8 mouse cellular contexts compared by ENCODE assay signal in genomic region chr4:94979500-94979915, GRCm38 (mm10). TPM values are rescaled to one million over a fixed set of nuclear protein-coding genes. Genes with fewer than 3 reads are reported as not detected.
DNase-seq lines count a peak whose midpoint lies in the region; ATAC-seq and TF ChIP-seq lines count a peak whose summit lies in the region.

No protein-coding gene starts in this region.

- intact Hi-C loops in heart, postnatal 36 days (cut with DNase I): no loop called here
- intact Hi-C loops in left cerebral cortex, postnatal 10 days (cut with DNase I): no loop called here

- ATAC-seq in heart, embryonic 11.5 days (replicated peaks; ENCODE audit: insufficient number of reproducible peaks, low FRiP score, low TSS enrichment): no peak
- peak; percentile 21 for ATAC-seq in forebrain, embryonic 14.5 days
- no peak for ATAC-seq in liver, embryonic 13.5 days (ENCODE audit: low read depth)

- H3K4me1 ChIP-seq in heart, embryonic 11.5 days (ENCODE audit: control insufficient read depth, insufficient read depth, low read length): peaks cover 10% of the 10 kb centered on the region
- peaks cover 2 to 3% of the 10 kb centered on the region in 2 experiments; a peak in 2 of 4 replicates for H3K4me1 ChIP-seq in ES-E14 (ENCODE audit: control insufficient read depth in 2 of 2, insufficient read depth in 2 of 2, low read length in 2 of 2, poor library complexity in 1 of 2)
- H3K4me1 ChIP-seq in forebrain, embryonic 14.5 days (ENCODE audit: control insufficient read depth, insufficient read depth, low read length): peaks cover 8% of the 10 kb centered on the region
- H3K4me1 ChIP-seq in liver, embryonic 13.5 days (replicated peaks): peaks cover 29% of the 10 kb centered on the region

- no peaks in the 10 kb centered on the region for H3K36me3 ChIP-seq in heart, embryonic 11.5 days (ENCODE audit: control insufficient read depth, insufficient read depth, low read length)
- no peaks in the 10 kb centered on the region; the same call in 1 of the 2 replicates for H3K36me3 ChIP-seq in ES-E14 (ENCODE audit: control insufficient read depth, insufficient read depth, low read length, poor library complexity, severe bottlenecking)
- H3K36me3 ChIP-seq in forebrain, embryonic 14.5 days (ENCODE audit: control insufficient read depth, insufficient read depth, low read length): peaks cover 7% of the 10 kb centered on the region; the same call in 1 of the 2 replicates
- 0 out of 2 replicates have a peak, but pooled peaks cover 13% of the 10 kb centered on the region for H3K36me3 ChIP-seq in liver, embryonic 13.5 days

- 42% methylated on average over 4 of the region's 4 CpGs for WGBS in heart, embryonic 11.5 days (ENCODE audit: insufficient replicate concordance)
- 45% methylated on average over 4 of the region's 4 CpGs for WGBS in forebrain, embryonic 14.5 days
- whole genome bisulfite sequencing in liver, embryonic 13.5 days (ENCODE audit: insufficient replicate concordance): 39% methylated on average over 4 of the region's 4 CpGs

- H3K27me3 ChIP-seq in heart, embryonic 11.5 days (ENCODE audit: control insufficient read depth, insufficient read depth, low read length): no peaks in the 10 kb centered on the region
- no peaks in the 10 kb centered on the region for H3K27me3 ChIP-seq in forebrain, embryonic 14.5 days (replicated peaks; ENCODE audit: control insufficient read depth, insufficient read depth, low read length)
- no peaks in the 10 kb centered on the region for H3K27me3 ChIP-seq in liver, embryonic 13.5 days

- DNase-seq in heart, postnatal 36 days: no peak
- no peak for DNase-seq in ES-E14 (ENCODE audit: low read depth, low spot score)
- peak; percentile 17 for DNase-seq in forebrain, embryonic 14.5 days (ENCODE audit: low spot score)
- no peak for DNase-seq in liver, embryonic 13.5 days
- DNase-seq in layer of hippocampus, adult 9-11 months: no peak
- DNase-seq in left cerebral cortex, postnatal 10 days (ENCODE audit: extremely low spot score in 1 of 2, low spot score in 2 of 2): no peak
- DNase-seq in cerebellum, adult 9-10 months: no peak

- in situ Hi-C loops in ES-E14 (cut with MboI; ENCODE audit: low sequenced_read_pairs in 2 of 2, unreplicated experiment in 2 of 2): no loop called here

- peak overlapping the region; percentile 72 for H3K4me2 ChIP-seq in heart, embryonic 11.5 days
- H3K4me2 ChIP-seq in forebrain, embryonic 14.5 days (ENCODE audit: low read length): peak overlapping the region; percentile 85
- peak overlapping the region; percentile 73 for H3K4me2 ChIP-seq in liver, embryonic 13.5 days

- H3K9ac ChIP-seq in heart, embryonic 11.5 days (ENCODE audit: low read depth, low read length): peak overlapping the region; percentile 91
- peak overlapping the region; percentile 96; the same call in 1 of the 2 replicates for H3K9ac ChIP-seq in ES-E14 (ENCODE audit: insufficient read depth, low read depth, low read length, poor library complexity, severe bottlenecking)
- peak overlapping the region; percentile 95 for H3K9ac ChIP-seq in forebrain, embryonic 14.5 days (ENCODE audit: low read length)
- peak overlapping the region; percentile 86 for H3K9ac ChIP-seq in liver, embryonic 13.5 days

- peak overlapping the region; percentile 77 for H3K4me3 ChIP-seq in heart, embryonic 11.5 days (ENCODE audit: low read depth, low read length)
- H3K4me3 ChIP-seq in ES-E14 (ENCODE audit: insufficient read depth in 1 of 2, low read depth in 1 of 2, low read length in 2 of 2, poor library complexity in 1 of 2, severe bottlenecking in 1 of 2): peak overlapping the region; percentile 65 to 97
- H3K4me3 ChIP-seq in forebrain, embryonic 14.5 days (ENCODE audit: low read depth, low read length): peak overlapping the region; percentile 84
- H3K4me3 ChIP-seq in liver, embryonic 13.5 days (replicated peaks): peak overlapping the region; percentile 87

- H3K27ac ChIP-seq in heart, embryonic 11.5 days (ENCODE audit: low read depth, low read length): peak overlapping the region; percentile 78; the same call in 1 of the 2 replicates
- peak overlapping the region; percentile 54; the same call in 1 of the 2 replicates for H3K27ac ChIP-seq in ES-E14 (ENCODE audit: insufficient read depth, low read depth, low read length, poor library complexity, severe bottlenecking)
- peak overlapping the region; percentile 82 for H3K27ac ChIP-seq in forebrain, embryonic 14.5 days (ENCODE audit: low read depth, low read length)
- peak overlapping the region; percentile 64 for H3K27ac ChIP-seq in liver, embryonic 13.5 days

- no peaks in the 10 kb centered on the region for H3K9me3 ChIP-seq in heart, embryonic 11.5 days (replicated peaks; ENCODE audit: control insufficient read depth, low read length)
- no peaks in the 10 kb centered on the region for H3K9me3 ChIP-seq in ES-E14 (ENCODE audit: control insufficient read depth, insufficient read depth, low read depth, low read length)
- H3K9me3 ChIP-seq in forebrain, embryonic 14.5 days (replicated peaks; ENCODE audit: control insufficient read depth, low read length): no peaks in the 10 kb centered on the region
- H3K9me3 ChIP-seq in liver, embryonic 13.5 days (replicated peaks): no peaks in the 10 kb centered on the region

TF ChIP-seq in ES-E14, 5 proteins besides CTCF, POLR2A, EP300 and RAD21:
- no peak for TF ChIP-seq ZNF384 (IDR thresholded peaks at IDR 0.05; ENCODE audit: low read depth, low read length)
- TF ChIP-seq HCFC1 (IDR thresholded peaks at IDR 0.05; ENCODE audit: borderline replicate concordance, insufficient read depth, low read length): no peak
- TF ChIP-seq ZC3H11A (IDR thresholded peaks at IDR 0.05; ENCODE audit: borderline replicate concordance, low read depth, low read length): no peak
- no peak for TF ChIP-seq CHD2 (IDR thresholded peaks at IDR 0.05; ENCODE audit: low read depth, low read length)
- TF ChIP-seq MAFK (IDR thresholded peaks at IDR 0.05; ENCODE audit: insufficient read depth, low read depth, low read length): no peak

RNA-seq across cellular contexts. Expression of gene Mysm1, which starts 0.6 kb away (rescaled TPM):
- 18.9 and 23.9 TPM in 2 replicates for polyA plus RNA-seq in heart, embryonic 11.5 days (2014; fragmentation: Nextera tagmentation; extraction: Ambion mirVana)
- total RNA-seq in heart, postnatal 36 days (2021): 10 to 100 TPM in 1 of 2 experiments, 1 to 10 TPM in 1; 7.8 to 10.2 TPM
- 34.0 and 36.5 TPM in 2 replicates for total RNA-seq in ES-E14 (2012; rRNA removed)
- polyA plus RNA-seq in forebrain, embryonic 14.5 days (2014; fragmentation: Nextera tagmentation; extraction: Ambion mirVana): 18.7 and 23.6 TPM in 2 replicates
- polyA plus RNA-seq in liver, embryonic 13.5 days (2015; fragmentation: Nextera tagmentation; extraction: Ambion mirVana): 8.3 and 10.5 TPM in 2 replicates
- total RNA-seq in left cerebral cortex, postnatal 10 days (2021): 10 to 100 TPM; 27.5 to 28.9 TPM

RNA-seq across cellular contexts. Expression of gene Eqtn, which starts 50.9 kb away (rescaled TPM):
- polyA plus RNA-seq in heart, embryonic 11.5 days (2014; fragmentation: Nextera tagmentation; extraction: Ambion mirVana): 0.23 TPM in 1 of 2 replicates, not detected in the other
- not detected for total RNA-seq in heart, postnatal 36 days (2021)
- total RNA-seq in ES-E14 (2012; rRNA removed): 0.21 and 0.36 TPM in 2 replicates
- not detected in 2 replicates for polyA plus RNA-seq in forebrain, embryonic 14.5 days (2014; fragmentation: Nextera tagmentation; extraction: Ambion mirVana)
- polyA plus RNA-seq in liver, embryonic 13.5 days (2015; fragmentation: Nextera tagmentation; extraction: Ambion mirVana): not detected in 2 replicates
- 1 to 10 TPM in 1 of 2 experiments, under 1 TPM in 1; 0.30 to 1.2 TPM for total RNA-seq in left cerebral cortex, postnatal 10 days (2021)
